Mouse (Mus musculus): ENCODE measurements around the gene Atrx.

Gene Atrx

GRCm38 (mm10) chrX:105767177-105767764 is 161.9 kb downstream of the Atrx start:
- peak in 1 of 2 experiments; percentile 12 for DNase-seq

GRCm38 (mm10) chrX:105766013-105766412 is 163.2 kb downstream of the Atrx start:
- DNase-seq: no peak

DNA sequence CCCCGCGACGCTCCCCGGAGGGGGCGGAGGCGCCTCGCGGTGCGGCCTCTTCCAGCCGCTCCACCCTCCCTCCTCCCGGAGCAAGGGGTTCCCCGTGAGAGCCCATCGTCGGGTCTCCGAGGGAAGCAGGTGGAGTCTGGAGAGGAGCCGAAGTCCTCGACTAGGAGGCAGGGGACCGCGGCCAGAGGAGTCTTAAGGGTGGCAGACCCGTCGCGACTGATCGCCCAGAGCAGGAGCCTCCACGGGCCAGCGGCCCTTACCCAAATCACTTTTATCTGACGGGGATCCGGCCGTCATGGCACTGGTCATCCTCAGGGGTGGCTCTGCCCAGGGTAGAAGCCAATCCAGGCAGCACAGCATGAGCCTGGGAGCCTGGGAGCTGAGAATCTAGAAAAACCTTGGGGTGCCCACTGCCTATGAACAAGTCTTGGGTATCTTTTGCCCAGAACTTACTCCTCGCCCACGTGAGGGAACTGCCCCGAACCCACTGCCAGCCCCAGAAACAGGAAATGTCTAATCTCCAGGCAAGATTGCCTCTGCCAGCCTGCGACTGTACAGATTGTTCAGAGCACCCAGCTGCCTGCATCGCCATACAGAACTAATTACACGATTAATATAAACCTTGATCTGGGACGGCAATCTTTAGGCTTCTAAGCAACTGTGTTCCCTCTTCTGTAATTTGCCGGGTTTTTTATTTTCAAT is 164.0 kb downstream of the Atrx start:
- DNase-seq: peak in 1 of 2 experiments; percentile 3

GRCm38 (mm10) chrX:105764162-105765004 is 164.8 kb downstream of the Atrx start, which contains the start of gene Fgf16:
Gene Fgf16 (plus strand): TSS chrX:105764279.
- DNase-seq: no peak

- DNase-seq: peak in 1 of 2 experiments; percentile 16
Observed at GRCm38 (mm10) chrX:105763612-105764011, 165.6 kb downstream of the Atrx start.

DNA sequence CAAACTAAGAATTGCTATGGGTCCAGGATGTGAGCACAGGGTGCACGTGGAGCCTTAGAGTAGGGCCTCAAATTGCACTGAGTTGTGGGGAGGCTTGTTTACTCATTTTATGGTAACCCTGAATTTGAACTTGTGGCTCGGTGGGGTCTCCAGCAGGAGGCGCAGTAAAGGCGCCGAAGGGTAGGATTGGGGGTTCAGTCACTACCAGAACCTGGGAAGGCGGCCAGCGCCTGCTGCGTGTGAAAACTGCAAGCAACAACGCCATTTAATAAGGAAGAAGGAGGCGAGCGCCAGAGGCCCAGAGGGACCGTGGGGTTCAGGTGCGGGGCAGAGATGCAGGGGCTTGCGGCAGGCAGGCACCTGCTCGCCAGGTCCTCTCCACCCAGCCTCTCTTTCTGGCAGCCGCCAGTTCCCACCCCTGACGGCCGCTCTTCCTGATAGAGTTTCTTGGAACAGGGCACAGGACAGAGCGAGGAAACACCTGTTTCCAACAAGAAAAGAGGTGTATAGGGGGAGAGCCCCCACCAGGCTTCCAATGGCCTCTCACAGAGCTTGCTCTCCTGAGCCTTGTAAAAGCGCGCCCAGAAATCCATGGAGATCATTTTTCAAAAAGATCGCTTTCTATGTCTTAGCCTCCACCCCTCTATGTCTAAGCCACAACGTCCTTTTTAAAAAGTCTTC is 166.2 kb downstream of the Atrx start:
- DNase-seq: peak; percentile 24 to 25

Measured in cerebellum, postnatal 36 days (tissue).